Mouse (Mus musculus): ENCODE results near the gene Adora1.

The Adora1 gene

DNA sequence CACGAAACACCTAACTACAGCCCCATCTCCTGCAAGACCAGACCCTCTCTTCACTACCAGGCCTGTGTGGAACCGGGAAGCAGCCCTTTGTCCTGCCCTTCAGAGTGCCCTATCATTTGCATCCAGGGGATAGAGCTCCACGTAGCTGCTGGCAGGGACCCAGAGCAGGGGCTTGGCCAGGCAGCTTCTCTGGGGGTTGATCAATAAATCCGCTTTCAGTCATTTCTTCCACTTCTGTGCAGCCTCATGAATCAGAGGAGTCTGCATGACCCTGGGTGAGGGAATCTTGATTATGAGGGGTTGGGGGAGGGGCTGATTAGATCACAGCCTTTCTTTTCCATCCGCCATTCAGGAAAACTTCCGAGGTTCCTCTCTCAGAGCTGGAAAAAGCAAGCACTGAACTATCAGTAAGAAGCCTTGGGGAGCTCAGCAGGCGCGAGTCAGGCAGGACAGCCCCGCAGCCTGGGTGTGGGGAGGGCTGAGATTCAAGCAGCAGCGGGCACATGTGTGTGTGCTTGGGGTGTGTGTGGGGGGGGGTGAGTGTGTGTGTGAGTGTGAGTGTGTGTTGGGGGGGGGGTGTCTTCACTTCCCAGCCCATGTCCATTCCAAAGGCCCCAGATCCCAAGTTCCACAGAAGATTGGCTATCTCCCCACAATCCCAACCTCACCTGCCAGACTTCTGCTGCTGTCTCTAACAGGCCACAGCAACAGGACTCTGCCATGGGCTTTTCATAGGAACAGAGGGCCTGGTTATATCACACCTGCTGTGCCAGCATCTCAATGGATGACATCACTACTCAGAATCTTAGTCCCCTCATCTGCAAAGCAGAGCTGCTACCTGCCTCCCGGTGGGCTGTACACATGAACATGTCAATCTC, 19.2 kb downstream of the Adora1 start:
- no peak for DNase-seq (ENCODE audit: low read depth)

DNA sequence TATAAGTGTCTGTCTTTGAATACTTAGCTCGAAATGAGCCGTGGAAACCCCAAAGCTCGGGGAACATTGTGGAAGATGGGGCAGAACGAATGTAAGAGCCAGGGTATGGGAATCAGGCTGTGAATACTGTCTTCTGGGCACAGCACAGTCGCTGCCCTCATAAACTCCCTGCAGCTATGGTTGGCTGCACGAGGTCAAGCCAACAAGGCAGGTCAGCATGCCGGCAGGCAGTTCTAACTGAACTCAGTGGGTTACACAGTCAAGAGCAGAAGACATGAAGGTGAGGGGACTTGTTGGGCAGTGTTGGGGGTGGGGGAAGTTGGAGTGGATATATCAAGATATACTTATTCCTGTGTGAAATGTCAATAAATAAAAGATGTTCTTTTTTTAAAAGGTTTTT, 20.2 kb downstream of the Adora1 start:
- DNase-seq (ENCODE audit: low read depth): no peak

DNA sequence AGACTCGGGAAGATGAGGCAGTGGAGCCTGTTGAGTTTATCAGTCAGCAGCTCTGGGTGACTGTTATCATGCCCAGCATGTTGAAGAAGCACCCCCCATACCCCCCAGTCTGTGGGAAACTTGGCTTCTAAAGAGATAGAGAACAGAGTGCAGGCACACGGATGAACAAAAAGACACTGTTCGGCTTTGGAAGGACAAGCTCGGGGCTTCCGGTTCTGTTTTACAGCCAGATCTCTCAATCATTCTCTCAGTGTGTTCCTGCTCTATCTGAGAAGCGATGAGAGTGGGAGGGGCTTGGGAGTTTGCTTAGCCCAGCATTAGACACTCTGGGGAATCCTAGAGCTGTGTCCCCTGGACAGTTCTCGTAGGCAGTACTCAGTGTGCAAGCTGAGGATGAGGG, 21.8 kb downstream of the Adora1 start:
- no peak for DNase-seq (ENCODE audit: low read depth)

DNA sequence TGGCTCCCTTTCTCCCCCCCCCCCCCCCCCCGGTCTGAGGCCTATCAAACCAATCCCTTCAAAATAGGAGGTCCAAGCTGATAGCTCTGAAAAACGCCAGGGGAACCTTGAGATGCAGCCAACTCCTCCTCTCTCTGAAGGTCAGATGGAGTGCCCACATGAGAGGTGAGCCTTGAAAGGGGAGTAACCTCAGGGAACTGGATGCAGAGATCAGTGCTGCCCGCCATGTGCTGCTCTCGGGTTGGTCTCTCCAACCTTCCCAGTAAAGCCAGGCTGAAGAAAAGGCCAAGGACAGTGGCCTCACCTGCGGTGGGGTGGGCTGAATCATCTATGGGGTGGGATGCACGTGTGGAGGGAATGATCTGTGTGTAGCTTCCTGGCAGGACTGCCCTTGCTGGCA, 22.9 kb downstream of the Adora1 start:
- DNase-seq (ENCODE audit: low read depth): no peak

DNA sequence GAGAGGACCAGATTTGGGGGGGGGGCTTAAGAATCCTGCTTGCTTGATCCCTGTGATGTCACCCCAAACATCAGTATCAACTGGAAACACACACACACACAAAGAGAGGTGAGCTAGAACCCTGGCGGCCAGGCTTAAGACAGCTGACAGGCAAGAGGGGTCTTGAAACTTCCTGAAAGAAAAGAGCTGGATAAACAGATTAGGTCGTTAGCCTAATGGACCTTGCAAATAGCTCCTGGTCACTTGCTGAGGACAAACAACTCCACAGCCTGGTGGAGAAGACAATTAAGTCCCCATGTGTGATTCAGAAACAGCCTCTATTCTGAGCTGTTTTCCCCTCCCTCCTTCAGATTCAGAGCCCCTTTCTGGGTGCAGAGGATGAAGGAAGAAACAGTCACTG, 23.6 kb downstream of the Adora1 start:
- DNase-seq (ENCODE audit: low read depth): no peak

DNA sequence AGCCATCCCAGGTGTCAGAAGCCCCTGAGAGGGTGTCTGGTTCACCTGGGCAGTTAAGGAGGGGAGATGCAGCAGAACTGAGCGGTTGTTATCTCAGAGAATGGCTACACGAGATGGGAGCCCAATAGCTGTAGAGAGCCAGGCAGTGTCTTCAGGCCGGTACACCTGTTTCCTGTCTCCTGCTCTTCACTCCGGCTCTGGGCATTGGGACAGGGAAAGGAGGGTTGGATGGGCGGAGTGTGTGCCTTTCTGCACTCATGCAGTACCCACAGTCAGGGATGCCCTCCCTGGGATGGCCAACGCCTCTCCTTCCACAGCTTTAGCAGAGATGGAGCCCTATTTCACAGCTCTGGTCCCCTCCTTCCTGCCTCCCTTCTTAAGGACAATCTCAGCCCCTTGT, 24.2 kb downstream of the Adora1 start:
- DNase-seq (ENCODE audit: low read depth): no peak

DNA sequence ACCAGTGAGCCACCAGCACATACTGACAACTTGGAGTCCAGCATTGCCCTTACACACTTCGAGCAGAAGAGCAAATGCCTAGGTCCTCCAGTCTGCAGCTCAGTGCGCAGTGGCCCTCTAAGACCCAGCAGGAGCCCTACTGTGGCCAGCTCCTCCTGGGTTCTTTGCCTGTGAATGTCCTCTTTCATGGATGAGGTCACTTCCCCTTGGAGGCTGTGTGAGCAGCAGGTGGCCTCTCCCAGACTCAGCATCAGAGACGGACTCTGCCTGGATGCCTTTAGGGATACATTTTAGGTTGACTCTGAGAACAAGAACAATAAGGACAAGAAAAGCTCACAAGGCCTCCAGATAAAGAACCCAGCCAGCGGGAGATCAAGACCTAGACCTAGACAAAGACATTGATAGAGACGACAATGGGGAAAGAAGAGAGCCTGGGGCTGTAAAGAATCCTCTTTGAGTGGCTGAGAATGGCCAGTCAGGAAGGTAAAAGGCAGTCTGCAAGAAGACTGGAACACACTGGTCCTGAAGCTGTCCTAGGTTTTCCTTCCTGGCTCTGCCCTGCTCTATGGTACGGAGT, 25.0 kb downstream of the Adora1 start:
- DNase-seq (ENCODE audit: low read depth): no peak

DNA sequence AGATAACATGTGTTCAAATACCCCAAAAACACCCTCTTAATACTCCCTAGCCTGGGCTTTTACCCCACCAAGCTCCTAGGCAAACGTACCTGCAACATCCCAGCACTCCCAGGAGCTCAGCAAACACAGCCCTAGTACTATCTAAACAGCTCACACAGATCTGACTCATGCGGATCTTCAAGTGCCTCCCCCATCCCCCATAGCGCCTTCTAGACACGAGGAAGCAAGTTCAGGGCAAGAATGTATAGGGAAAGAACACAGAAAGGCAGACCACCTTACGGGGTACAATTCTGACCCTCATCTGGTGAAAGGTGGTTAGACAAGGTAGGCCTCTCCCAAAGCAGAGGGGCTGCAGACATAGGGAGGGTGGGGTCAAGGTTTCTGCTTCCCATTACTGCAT, 29.1 kb downstream of the Adora1 start:
- DNase-seq (ENCODE audit: low read depth): no peak

DNA sequence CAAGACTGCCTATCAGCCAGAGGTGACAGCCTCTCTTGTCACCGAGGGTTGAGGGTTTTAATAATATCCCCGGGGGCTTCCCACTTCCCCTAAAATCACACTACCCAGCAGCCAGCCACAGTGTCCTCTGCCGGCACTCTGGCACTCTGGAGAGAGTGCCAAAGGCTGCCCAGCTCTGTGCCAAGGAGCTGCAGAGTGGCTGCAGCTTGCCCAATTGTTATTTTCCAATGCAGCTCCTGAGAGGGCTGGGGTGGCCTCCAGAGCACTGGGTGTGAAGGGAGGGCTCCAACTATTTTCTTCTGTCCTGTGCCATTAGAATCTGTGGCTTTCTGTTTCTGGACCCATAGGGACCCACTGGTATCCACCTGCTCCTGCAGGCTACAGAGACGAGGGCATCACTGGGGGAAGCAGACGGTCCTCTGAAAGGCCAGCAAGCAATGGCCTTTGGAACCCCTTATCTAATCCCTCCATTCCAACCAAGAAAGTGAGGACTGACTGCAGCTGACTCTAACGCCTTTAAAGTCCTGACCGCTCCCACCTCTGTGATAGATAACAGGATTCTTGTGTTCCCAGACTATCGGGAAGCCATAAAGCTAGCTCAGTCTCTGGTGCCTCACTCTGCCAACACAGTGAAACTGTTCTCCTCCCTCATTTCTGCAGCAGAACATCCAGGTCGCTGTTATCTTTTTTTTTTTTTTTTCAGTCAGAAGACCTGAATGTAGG, 29.8 kb downstream of the Adora1 start:
- no peak for DNase-seq (ENCODE audit: low read depth)

DNA sequence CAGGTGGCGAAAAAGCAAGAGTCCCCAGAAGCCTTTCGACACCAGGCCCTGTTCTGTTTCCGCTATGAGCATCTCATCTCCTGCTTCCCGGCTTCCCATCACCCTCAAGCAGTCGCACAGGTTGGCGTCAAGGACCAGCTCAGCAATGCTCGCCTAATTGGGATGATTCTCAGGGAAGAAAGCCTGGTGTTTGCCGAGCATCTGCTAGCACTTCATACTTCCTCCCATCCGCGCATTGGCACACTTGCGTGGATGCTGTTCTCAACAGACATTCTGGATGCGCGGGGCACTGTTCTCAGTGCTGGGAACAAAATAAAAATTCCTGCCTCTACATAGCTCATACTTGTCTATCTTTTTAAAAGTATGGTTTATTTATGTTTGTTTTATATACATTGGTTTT, 31.0 kb downstream of the Adora1 start:
- no peak for DNase-seq (ENCODE audit: low read depth)

DNA sequence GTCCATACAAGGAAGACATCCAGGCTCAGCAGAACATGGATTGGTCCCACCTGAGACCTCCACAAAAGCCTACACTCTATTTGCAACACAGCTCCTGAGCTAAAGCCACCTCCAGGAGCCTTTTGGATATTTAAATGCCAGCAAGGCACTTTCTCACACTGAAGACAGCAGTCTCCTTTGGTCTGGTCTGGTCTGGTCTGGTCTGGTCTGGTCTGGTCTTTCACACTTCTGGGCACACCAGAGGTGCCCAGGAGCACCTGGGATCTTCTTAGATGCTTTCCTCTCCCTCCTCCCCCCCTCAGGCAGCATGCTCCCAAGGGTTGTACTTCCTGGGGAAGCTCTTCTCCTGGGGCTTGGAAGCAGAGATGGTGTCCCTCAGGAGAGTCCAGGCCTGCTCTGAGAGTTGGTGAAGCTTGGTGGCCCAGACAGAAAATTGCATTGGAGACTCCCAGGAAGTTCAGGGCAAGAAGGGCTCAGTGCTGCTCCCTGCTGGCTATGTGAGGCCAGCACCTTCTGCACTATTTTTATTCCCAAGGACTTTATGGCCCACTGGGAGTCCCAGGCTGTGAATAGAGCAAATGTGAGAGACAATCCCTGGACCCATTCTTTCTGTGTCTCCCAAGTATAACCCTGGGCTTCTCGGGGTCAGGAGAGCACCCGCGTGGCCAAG, 33.3 kb downstream of the Adora1 start:
- no peak for DNase-seq (ENCODE audit: low read depth)

DNA sequence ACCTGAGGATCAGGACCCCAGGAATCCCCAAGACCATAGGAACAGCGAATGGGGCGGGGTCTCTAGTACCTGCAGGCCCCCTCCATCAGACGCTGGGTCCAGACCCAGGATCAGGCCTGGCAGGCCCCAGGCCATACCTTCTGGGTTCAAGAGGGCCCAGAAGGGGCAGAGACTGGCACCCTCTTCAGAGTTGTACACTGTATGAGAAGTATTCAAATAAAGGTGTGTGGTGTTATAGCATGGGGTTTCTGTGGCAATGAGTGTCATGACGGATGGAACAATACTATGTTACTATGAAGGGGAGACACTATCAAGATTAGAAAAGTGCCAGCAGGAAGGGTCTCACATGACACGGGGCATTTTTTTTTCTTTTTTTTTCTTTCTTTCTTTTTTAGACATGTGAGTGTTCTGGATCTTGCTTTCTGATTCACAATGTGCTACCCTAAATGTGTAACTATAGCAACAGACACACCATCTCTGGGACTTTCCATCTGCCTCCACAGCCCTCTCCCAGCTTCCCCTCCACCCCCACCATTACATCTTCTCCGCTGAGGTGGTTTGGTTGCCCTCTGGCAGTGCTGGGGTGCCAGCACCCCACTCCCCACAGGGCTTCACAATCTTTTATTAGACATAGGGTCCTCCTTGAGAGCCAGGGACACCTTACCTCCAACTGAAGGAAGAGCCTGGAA, 34.1 kb downstream of the Adora1 start:
- DNase-seq (ENCODE audit: low read depth): no peak

DNA sequence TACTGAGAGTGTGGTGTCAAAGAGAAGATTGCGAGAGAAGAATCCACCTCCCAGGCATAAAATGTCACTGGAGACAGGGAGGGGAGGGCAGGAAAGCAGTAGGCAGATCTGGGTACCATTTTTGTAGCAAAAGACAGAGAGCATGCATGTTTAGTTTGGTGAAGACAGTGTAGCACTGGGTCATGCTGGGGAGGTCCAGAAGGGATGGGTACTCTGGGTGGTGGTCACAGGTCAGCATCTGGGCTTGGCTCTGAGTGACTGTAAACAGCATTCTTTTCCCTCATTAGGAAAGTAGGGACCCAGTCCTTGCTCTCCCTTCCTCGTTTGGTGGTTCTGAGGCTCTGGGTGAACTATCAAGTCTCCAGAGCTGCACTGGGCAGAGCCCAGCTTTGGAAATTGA, 34.8 kb downstream of the Adora1 start:
- DNase-seq (ENCODE audit: low read depth): no peak

DNA sequence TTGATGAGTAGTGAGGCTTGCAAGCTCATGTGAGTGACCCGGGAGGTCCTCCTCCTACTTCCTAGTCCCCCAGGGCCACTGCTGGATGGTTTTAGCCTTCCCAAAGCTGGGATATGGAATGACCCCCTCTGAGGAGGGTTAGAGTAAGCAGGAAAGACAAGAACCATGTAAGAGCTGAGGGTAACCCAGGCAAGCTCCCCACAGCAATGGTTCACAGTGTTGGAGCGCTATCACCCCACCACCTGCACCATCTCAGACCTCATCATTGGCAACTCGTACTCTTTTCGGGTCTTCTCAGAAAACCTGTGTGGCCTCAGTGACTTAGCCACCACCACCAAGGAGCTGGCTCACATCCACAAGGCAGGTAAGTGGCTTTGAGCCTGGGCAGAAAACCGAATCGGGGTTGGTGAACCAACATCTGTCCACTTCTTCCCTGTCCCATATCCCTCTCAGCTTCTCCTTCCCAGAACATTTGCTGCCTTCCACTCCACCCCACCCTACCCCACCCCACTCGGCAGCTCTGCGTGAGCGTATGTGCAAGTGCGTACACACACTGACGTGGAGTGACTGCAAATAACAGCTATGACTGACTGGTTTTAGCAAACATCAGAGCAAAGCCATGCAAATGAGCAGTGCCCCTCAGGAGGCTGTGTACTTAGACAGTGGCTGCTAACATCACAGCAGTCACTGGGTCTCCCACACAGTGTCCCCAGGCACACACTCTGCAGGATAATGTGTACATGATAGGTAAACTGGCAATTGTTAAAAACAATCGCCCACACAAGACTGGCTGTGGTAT, 36.8 kb downstream of the Adora1 start:
- DNase-seq (ENCODE audit: low read depth): no peak

DNA sequence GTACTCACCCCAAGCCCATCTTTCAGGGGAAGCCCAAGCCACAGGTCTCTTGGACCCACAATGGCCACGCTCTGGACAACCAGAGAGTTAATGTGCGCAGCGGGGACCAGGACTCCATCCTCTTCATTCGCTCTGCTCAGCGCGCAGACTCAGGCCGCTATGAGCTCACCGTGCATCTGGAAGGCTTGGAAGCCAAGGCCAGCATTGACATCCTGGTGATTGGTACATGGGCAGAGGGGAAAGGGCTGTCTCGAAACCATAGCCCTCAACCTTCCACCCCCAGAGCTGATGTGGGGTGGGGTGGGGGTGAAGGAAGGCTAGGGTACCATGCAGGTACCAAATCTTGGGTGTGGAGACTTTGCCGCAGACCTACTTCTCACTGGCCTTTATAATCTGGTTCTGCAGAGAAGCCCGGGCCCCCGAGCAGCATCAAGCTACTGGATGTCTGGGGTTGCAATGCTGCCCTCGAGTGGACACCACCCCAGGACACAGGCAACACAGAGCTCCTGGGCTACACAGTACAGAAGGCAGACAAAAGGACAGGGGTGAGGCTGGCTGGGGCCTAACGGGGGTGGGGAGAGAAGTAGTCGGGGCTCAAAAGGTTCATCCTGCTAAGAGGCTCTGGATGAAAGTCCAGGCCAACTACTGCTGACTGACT, 37.8 kb downstream of the Adora1 start:
- DNase-seq (ENCODE audit: low read depth): no peak

DNA sequence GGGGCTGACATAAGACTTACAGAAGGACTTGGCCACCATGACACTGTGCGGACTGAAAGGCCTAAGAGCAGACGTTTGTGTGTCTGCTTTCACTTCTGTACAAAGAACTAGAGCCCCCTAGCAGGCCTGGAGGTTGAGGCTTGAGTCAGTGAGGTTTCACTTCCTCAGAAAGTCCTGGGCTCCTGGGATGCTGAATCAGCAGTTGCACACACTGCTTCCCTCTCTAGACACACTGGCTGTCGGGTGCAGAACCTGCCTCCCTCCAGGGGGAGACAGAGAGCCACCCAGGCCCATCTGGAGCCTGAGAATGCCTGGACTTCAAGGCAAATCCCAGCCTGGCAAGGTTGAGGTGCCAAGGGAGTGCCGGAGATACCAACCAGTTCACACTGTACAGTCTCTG, 38.8 kb downstream of the Adora1 start:
- DNase-seq (ENCODE audit: low read depth): no peak

DNA sequence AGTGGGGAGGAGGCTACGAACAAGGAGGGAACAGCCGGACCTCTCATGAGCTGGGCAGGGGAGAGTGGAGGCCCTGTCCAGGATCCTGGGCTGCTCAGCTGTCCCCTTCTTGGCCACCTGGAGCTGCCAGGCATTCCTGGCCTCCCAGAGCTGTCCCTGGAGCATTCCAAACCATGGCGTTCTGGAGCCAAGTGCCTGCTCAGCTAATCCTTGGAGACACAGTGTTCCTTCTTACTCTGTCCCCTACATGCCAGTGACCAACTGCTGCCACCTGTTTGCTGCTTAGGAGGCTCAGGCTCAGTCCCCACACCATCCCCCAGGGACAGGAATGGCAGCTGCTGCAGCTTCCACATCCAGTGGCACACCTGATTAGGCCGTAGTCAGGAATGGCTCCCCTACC, 39.3 kb downstream of the Adora1 start:
- no peak for DNase-seq (ENCODE audit: low read depth)

DNA sequence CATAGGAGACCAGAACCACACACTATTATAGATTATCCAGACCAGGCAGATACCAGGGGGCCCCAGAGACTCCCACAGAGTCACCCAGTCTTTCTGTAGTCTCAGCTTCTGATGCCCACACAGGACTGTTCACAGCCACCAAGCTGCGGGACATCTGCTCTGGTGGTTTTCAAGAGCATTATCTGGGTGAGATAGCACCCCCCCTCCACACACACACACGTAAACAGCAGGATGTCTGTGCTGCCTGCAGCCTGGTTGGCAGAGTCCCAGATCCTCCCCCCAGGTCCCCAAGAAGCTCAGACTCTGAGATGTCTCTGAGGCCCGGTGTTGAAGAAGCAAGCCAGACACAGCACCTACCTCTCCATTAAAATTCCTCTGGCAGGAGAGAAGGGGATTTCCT, 39.7 kb downstream of the Adora1 start:
- DNase-seq (ENCODE audit: low read depth): no peak

DNA sequence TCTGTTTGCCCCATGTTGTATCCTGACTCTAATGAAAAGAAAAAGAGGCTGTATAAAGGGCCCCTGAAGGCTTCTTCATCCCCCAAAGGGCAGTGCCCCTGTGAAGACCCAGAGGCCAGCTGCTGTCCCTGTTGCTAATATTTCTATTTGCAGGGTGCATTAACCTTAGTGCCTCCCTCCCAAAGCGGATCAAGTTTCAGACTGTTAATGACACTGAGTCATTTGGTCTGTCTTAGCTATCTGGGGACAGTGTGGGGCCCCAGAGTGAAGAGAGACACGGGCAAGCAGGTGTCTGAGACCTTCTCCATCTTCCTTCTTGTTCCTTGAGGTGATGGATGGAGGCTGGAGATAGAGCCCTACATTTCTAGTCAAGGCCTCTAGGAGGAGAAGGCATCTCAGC, 40.1 kb downstream of the Adora1 start:
- DNase-seq (ENCODE audit: low read depth): no peak

DNA sequence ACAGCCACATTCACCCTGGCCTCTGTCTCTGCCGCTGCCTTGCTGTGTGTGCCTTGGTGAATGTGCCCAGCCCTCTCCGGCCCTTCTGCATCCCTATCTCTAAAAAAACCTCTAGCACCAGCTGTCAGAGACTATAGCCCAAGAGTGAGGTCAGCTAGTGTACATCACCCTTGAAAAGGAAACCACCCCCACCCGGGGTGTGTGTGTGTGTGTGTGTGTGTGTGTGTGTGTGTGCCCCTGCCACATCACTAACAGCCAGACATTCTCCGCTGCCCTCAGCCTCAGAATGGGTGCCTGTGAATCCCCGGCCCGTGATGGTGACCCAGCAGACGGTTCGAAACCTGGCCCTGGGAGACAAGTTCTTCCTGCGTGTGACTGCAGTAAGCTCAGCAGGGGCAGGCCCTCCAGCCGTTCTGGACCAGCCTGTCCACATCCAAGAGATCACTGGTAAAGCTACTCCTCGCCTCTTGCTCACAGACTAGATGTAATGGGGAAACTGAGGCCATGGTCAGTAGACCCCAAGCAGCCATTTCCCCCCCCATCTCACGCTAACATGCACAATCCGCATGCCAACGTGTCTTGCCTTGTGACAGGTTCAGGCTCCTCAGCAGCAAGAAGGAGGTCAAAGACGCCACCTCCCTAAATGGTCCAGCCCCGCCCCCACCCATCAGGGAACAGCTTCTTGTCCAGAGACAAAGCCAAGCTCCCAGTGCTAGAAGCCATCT, 40.8 kb downstream of the Adora1 start:
- no peak for DNase-seq (ENCODE audit: low read depth)
